Mouse (Mus musculus) lung, postnatal 0 days (tissue): ENCODE results near the gene Rdh5.

Source experiments
- CTCF ChIP-seq: IDR thresholded peaks from 2 replicates; pipeline ENCODE4 v1.5.1; 2016; ENCODE audit warnings: antibody characterized with exemption, mild to moderate bottlenecking
- EP300 ChIP-seq: IDR thresholded peaks from 2 replicates; pipeline ENCODE4 v1.6.1; 2016; ENCODE audit warnings: antibody characterized with exemption, mild to moderate bottlenecking, control low read depth

DNA sequence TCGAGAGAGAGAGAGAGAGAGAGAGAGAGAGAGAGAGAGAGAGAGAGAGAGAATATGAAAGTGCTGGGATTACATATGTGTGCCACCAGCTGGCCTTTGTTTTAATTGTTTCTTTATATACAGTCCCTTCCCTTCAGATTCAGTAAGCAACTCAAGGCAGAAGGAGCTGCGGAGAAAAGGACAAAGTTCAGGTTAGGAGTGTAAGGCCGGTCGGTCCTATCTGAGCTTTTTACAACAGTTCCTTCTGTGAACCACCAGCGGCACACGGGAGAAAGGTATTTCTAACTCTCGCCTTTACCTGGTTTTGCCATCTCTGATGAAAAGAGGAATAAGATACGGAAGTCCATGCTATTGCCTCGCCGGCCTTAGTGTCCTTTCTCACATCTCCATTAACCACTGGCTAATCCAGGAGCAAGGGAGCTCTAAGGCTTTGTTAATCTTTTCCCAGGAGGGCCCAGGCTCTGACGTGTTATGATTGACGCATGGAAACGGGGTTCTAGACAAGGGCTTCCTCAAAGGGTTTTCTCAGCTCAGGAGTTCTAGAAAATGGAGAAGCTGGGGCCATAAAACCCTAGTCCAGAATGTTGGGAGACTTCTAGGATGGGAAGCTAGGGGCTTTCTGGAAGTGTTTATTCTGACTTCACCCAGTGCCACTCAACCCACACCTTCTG is 13.8 kb downstream of the Rdh5 start:
- TF ChIP-seq EP300 (no peak), CTCF (no peak)
